Mouse (Mus musculus) cerebellum, adult 8-10 months (tissue): ENCODE measurements around the gene Clec2e.

ENCODE experiments used
- DNase-seq: peaks from one replicate; pipeline ENCODE4 v3.0.0; 2022

Gene Clec2e

DNA sequence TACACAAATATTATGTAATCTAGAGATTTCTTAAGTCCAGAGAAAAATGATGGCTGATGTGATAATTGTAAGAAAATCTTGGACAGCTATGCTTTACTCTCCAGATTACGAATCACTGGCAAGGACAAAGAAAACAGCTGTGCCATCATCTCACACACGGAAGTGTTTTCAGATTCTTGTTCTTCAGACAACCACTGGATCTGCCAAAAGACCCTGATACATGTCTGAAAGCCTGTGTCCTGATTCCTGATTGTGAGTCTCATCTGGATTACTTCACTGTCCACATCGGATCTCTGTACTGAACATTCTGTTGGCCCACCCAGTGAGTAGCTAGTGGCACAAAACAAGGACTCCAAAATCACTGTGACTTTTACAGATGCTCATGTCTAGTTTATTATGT, 44.5 kb downstream of the Clec2e start:
- DNase-seq = no peak

DNA sequence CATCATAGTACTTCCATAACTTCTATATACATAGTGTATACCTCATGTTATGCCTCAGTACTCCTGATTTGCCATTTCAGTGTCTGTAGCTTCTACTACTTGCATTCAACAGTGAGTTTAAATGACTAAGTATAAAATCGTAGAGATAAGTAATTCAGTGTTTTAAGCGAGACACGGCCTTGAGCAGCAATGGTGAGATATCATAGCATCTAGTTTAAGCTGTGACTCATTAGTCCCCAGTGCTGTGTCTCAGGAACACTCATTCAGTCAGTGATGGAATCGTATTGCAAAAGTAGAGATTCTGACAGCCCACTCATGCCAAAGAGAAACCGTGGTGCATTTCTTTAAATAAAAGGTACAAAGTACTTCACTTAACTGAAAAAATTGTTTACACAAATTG, 49.0 kb downstream of the Clec2e start:
- DNase-seq = no peak

DNA sequence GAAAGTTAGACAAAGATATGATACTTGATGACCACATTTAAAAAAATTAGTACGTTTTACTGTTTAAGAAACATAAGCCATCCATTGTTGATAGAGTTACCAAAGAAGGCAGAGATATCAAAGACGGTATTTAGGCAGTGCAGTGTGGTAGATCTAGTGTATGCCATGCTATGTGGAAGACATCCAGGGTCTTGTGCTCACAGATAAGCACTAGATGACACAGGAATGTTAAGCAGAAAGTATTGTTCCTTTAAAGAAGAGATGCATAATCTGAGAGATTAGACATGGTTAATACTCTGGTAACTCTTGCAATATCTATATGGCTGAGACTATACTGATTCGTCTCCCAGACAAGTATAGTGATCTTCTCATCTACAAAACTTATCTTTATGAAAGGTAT, 49.6 kb downstream of the Clec2e start:
- no peak for DNase-seq

DNA sequence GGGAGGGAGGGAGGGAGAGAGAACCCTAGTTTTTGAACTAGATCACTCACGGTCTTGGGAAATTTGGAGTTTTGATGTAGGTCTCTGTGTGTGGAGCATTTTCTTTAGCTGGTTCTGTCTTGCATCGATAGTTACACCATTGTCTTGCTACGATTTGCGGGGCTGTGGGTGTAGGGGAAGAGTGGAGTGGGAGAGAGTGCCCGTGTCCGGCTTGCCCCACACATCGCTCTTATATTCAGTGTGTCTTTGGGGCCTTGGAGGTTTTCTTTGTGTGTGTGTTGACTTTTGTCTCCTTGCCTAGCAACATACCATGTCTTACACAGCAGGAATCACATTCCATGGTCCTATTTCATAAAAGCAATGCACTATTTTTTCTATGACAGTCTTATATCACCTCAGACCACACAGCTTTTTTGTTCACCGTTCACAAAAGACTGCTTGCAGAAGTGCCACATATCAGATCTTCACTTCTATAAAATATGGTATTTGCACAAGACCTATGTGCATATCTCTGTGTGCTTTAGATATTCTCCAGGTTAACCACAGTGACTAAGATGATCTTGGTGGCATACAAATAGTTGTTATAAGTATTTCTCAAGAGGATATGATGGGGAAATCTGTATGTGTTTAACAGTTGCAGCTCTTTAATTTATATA, 51.0 kb downstream of the Clec2e start:
- no peak for DNase-seq

DNA sequence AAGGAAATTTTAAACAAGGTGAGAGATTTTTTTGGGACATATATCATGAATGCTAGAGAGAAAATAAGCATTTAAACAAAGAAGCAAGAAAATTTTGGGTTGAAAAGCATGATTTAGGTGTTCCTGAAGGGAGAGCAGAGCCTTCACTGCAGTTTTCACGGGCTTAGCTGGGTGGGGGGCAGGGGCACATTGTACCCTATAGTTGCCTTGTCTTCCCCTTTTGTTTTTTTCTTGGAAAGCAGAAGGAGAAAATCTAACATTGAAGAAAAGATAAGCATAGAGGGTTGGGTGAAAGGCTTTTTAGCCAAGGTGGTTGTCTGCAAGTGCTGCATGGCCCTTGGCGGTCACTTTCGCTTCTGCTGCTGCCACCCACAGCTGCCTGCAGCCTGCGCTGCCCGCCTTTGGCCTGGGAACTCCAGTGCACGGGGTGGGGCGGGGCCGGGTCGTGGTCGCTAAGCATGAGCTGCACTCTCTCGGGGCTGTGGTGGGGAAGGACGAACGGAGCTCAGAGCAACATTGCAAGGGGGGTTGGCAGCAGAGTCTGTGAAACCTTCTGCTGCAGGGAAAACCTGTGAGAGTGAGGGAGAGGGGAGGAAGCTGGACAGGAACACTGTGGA, 51.7 kb downstream of the Clec2e start:
- no peak for DNase-seq

DNA sequence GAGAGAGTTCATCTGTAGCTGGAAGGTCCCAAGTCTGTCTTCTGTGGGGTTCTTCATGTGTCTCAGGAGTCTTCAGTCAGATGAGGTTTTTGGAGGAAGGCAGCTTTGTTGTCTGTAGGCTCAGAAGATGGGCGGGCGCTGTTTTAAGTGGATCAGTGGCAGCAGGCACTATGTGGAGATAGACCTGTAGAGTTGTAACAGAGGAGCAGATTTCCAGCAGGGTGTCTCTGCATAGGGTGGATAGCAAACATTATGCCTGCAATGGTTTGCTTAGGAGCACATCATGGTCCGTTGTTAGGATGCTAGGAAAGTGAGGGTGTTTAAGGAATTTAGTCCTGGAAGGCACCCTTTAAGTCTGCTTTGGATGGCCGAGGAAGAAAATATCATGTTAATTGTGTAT, 52.3 kb downstream of the Clec2e start:
- DNase-seq = no peak

DNA sequence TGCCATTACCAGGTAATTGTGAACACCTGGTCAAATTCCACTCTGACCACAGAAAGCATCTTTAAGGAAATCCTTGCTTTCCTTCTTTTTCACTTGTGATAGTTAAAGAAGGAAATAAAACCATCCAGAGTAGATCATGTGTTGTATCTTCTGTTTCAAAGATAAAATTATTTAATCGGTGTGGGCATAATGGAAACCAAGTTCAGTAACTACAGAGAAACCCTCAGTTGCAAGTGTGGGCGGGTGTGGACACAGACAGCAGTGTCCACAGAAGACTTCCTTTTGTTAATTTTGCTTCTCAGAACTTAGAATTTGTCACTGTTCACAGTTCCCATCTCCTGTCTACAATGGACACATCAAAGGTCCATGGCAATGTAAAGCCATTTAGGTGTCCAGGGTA, 55.1 kb downstream of the Clec2e start, which contains the start of gene Klrb1f:
Gene Klrb1f (plus strand): TSS at position 301 of the 400 bp plus-strand sequence.
- DNase-seq = no peak

DNA sequence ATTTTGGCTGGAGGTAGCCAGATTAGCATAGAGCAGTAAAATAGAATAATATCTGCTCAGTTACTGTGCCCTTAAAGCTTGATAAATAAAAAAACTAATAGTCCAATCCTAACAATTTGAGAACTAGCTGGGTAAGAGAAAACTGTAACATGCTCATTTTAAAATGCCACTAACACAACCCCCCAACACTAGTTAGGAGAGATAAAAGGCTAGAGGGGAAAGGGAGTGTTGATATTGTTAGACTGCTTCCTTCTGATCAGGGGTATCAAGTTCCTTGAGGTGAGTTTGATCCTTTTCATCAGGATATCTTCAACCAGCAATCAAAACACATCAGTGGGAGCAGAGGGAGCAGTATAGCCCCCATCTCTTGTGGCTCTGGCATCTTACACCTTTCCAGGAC, 58.2 kb downstream of the Clec2e start:
- no peak for DNase-seq
